Mouse (Mus musculus): ENCODE measurements around the gene Ciart.
A peak's percentile ranks its signal among the peaks of the same experiment; 100 is the strongest.
"Not testable (repeated sequence)": the region's sequence is repeated elsewhere in the genome, so short reads cannot be mapped to it uniquely, and the experiment has no call there.

The Ciart gene

DNA sequence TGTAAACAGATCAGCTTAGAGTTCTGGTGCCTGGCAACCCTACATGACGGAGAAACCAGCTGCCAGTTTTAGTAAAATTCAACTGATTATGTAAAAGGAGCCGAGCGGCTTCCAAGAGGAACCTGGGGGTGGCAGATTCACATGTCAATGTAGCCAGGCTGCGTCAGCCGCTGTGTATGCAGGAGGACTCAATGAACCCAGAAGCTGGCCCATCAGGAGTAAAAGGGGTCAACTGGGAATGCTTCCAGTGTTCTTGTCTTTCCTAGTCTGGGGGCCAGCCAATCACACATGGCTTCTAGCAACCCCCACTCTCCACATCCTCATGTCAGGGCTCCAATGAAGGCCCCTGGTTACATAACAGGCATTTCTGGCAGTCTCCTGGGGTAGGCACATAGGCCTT is 17.0 kb downstream of the Ciart start:
- DNase-seq: no peak

DNA sequence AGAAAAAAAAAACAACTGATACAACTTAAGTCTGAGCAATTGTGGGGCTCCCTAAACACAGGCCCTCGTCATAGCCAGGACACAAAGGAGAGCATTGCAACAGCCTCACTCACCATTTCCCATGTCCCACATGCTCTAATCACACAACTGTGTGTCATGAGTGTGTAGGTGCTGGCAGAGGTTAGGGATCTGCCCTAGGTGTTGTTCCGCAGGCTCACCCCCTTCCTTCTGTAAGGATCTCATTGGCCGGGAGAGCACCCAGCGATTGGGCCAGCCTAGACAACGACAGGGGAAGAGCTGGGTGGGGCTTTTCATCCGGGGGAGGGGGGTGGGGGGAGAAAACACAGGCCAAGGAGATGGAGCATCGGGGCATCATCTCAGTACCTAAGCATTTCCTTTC is 18.5 kb downstream of the Ciart start:
- no peak for DNase-seq

DNA sequence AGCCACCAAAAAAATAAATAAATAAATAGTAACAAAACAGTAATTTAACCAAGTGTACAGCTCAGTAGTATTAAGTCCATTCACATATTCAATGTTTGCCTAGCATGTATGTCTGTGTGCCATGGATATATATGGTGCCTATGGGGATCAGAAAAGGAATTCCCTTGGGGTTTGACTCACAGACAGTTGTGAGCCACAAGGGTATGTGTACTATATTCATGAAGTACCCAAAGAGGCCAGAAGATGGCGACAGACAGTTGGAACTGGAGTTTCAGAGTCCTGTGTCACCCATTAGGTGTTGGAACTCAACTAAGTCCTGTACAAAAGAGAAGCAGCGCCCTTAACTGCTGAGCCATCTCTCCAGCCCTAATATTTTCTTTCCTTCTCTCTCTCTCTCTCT is 20.3 kb downstream of the Ciart start:
- peak; percentile 87 to 94 for DNase-seq

DNA sequence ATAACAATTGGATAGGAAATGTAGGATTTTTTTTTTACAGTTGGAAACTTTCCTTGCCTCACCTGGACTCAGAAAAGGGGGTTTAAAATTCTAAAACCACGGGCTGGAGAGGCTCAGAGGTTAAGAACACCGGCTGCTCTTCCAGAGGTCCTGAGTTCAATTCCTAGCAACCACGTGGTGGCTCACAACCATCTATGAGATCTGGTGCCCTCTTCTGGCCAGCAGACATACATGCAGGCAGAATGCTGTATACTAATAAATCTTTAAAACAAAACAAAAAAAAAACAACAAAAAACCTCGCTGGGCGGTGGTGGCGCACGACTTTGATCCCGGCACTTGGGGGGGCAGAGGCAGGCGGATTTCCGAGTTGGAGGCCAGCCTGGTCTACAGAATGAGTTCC is 20.8 kb downstream of the Ciart start:
- DNase-seq: peak in 1 of 2 experiments; percentile 43

DNA sequence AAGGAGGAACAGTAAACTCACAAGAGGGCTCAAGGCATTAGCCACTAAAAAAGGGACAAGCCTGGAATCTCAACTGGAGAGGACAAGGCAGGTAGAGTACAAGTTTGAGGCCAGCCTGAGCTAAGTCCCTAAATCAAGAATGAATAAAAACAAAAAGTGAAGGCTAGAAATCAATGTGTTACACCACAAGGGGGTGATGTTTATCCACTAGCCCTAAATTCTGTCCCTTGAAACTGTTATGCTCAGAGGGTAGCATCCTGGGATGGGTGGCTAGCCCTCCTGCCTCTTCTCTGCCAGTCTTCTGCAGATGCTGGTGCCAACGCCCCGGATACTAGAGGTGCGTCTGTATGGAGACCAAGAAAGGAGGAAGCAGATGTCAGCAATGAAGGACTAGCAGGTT is 21.7 kb downstream of the Ciart start:
- DNase-seq: no peak

DNA sequence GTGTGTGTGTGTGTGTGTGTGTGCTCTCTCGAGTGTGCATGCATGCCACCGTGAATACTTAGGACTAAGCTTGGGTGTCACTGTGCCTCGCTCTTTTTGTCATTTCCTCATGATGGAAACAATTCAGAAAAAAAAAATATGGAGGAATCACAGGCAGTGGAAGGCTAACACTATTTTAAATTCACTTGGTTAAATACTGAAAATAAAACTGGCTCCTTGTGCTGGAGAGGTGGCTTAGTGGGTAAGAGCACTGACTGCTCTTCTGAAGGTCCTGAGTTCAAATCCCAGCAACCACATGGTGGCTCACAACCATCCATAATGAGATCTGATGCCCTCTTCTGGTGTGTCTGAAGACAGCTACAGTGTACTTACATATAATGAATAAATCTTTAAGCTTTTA is 23.8 kb downstream of the Ciart start:
- DNase-seq: not testable (repeated sequence)

DNA sequence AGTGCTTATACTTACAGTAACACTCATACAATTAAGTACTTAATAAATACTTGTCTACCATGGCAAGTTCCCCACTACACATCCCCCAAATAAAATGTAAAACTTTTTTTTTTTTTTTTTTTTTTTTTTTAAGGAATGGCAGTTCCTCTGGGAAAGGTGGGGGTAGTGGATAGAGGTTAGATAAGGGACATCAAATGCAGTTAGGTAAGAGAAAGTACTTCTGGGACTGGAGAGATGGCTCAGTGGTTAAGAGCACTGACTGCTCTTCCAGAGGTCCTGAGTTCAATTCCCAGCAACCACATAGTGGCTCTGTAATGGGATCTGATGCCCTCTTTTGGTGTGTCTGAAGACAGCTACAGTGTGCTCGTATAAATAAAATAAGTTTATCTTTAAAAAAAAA is 25.0 kb downstream of the Ciart start:
- not testable (repeated sequence) for DNase-seq

DNA sequence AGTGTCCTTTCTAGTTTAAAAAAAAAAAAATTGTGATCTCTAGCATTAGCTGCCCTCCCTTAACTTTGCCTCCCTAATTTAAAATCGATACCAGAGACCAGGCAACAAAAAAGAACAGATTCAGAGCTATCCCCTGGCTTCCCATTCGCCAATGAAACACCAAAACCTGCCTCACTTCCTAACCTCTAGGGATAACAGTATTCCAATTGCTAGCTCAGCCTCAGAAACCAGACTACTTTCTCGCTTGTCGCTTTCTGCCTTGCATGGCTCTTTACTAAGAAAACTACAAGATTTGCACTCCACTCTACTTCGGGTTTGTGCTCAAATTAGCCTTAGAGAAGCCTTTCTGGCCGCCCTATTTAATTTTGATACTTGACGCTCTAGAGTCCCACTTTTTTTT is 25.9 kb downstream of the Ciart start:
- no peak for DNase-seq

DNA sequence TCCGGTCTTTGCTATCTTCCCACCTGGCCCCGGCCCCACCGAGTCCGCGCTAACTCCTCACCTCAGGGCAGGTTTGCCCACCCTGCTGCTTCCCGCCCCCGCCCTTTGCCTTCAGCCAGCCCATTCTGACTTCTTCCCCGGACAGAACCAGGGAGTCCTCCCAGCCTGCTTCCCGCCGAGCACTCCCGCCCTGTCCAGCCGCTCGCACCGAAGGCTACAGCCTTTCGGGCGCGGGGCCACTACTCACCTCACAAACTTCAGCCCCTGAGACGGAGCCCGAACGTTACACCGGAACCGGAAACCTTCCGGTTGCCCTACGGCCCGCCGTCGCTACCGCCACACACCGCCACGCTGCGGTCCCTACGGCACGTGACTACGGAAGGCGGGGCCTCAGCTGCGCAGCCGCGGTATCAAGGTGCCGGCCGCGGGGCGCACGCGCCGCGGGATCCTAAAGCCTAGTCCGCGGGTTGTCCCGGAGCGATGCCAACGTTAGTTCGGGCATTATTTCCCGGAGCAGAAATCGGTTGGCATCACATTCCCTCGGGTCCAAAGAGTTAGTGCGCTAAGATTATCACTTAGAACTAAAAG is 26.5 kb downstream of the Ciart start, which contains the start of gene Prpf3:
Gene Prpf3, minus strand, starts transcription at position 384 of the 588 bp plus-strand sequence.
- DNase-seq: peak; percentile 96 to 97

DNA sequence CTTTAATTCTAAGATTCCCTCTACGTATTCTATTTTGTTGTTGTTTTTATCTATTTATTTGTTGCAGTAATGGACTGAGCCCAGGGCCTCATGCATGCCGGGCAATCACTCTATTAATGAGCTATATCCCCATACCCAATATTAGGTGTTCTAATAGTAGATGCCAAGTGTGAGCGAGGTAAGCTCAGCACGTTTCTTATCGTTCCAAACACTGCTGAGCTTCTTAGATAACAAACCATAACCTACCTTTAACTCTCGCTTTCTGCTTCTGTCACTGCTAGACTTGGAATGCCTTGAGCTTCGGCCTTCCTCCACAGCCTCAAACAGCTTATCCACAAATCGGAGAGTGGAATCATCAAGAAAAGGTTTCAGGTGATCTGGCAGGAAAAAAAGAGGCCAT is 30.7 kb downstream of the Ciart start:
- DNase-seq: no peak

DNA sequence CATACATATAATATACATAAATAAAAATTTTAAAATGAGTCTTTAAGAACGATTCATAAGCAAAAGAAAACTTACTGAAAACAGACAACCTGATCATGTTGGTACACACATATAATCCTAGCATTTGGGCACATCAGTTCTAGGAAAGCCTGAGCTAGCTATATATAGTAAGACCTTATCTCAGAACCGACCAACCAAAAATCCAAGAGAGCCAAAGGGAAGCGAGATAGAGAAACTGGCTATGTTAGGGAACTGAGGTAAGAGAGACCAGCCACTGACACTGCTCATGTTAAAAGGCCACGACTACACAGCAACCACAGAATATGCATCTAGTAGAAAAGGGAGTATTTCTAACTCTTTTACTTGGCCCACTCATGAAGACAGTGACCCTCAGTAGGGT is 31.4 kb downstream of the Ciart start:
- DNase-seq: no peak

DNA sequence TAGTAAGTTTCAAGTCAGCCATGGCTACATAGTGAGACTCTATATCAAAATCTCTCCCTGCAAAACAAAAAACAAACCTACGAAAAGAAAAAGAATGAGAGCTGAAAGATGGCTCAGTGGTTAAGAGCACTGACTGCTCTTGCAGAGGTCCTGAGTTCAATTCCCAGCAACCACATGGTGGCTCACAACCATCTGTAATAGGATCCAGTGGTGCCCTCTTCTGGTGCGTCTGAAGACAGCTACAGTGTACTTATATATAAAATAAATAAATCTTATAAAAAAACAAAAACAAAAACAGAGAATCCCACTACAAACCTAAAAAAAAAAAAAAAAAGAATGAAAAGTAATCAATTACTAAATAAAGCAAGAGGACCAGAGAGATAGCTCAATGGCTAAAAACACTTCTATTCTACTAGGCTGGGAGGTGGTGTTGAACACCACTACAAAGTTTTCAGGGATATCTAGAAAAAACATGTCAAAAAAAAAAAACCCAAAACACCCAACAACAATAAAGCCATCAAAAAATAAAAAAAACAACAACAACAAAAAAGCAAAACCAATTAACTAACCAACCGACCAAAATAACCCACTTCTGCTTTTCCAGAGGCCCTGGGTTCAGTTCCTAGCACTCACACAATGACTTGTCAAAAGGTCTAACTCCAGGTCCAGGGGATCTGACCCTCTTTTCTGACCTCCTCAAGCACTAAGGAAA is 39.4 kb downstream of the Ciart start:
- no peak for DNase-seq

DNA sequence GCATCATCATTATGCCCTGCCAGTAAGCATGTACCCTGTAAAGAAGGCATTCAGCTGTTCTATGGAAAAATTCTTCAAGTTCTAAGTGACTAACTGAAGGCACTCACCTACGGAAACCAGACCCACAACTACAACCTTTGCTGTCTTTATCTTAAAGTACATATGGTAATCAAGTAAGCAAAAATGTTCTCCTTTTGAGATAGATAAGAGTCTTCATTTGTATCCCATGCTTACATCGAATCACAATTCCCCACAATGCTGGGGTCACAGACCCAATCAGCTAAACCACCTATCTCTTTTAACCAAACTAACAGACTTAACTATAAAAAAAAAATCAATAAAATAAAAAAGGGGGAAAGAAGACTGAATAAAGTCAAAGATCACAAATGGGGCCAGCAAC is 42.8 kb downstream of the Ciart start:
- DNase-seq: no peak

DNA sequence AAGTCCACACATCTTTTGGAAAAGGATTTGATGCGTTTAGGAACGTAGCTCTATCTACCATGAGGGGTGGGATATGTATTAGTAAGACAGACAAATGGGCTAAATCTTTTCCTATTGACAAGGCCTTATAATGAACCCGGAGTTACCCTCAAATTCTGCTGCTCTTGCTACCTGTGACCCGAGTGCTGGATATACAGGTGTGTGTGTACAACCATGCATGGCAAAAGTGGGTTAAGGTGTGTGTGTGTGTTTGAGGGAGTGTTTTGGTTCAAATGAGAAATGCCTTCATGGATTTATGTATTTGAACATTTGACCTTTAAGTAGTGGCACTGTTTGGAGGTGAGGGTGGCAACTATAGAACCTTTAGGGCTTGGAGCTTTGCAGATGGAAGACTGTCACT is 53.0 kb downstream of the Ciart start:
- DNase-seq: no peak

Measured in cerebellum, postnatal 10 days (tissue).